Mouse (Mus musculus) liver, embryonic 16.5 days (tissue): ENCODE measurements around the gene Ube2l3. TPM values are rescaled to one million over a fixed set of nuclear protein-coding genes. Genes with fewer than 3 reads are reported as not detected.
A peak's percentile ranks its signal among the peaks of the same experiment; 100 is the strongest.

Experiments used
- ATAC-seq: fragments of 200-750 bp; cut with Nextera tagmentation; 2 replicates; pipeline ENCODE4 v1.8.0; 2017; ENCODE audit warnings: low read depth, mild to moderate bottlenecking, moderate number of reproducible peaks, moderate library complexity
- H3K27ac ChIP-seq: fragments of 300-500 bp; sonication (generic); 2 replicates; pipeline ENCODE4 v1.5.1; 2014; ENCODE audit warnings: mild to moderate bottlenecking, low read length
- H3K27me3 ChIP-seq: fragments of 300-500 bp; sonication (generic); 2 replicates; pipeline ENCODE4 v1.6.1; 2014; ENCODE audit warnings: low read depth, low read length, mixed read lengths; ENCODE audit not compliant: control insufficient read depth, insufficient read depth
- H3K36me3 ChIP-seq: fragments of 300-500 bp; sonication (generic); 2 replicates; pipeline ENCODE4 v1.6.1; 2014; ENCODE audit warnings: mild to moderate bottlenecking; ENCODE audit not compliant: control insufficient read depth, insufficient read depth
- H3K4me1 ChIP-seq: fragments of 300-500 bp; sonication (generic); 2 replicates; pipeline ENCODE4 v1.6.1; 2014; ENCODE audit warnings: low read depth, low read length, mixed read lengths; ENCODE audit not compliant: control insufficient read depth
- H3K4me2 ChIP-seq: fragments of 300-500 bp; sonication (generic); 2 replicates; pipeline ENCODE4 v1.6.1; 2014; ENCODE audit warnings: low read depth, low read length, mixed read lengths
- H3K4me3 ChIP-seq: fragments of 300-500 bp; sonication (generic); 2 replicates; pipeline ENCODE4 v1.5.1; 2014; ENCODE audit warnings: low read depth, mild to moderate bottlenecking, low read length
- H3K9ac ChIP-seq: fragments of 300-500 bp; sonication (generic); 2 replicates; pipeline ENCODE4 v1.6.1; 2014; ENCODE audit warnings: low read depth, low read length
- H3K9me3 ChIP-seq: fragments of 300-500 bp; sonication (generic); replicated peaks from 2 replicates; pipeline ENCODE4 v1.6.1; 2016; ENCODE audit warnings: low read length; ENCODE audit not compliant: control insufficient read depth
- WGBS: fragments of 180-500 bp; shearing (Covaris S2); extraction: QIAGEN DNeasy Blood & Tissue Kit; methylation state at CpG from one replicate; pipeline ENCODE4 v1.1.7; 2014; ENCODE audit not compliant: insufficient replicate concordance; 5-methylcytosine and 5-hydroxymethylcytosine counted together
- polyA plus RNA-seq: library from polyadenylated mRNA; unstranded; fragments of >200 nt; fragmentation: Nextera tagmentation; extraction: Ambion mirVana; gene quantifications from 2 replicates; pipeline ENCODE4 v1.2.1, GENCODE M21; 2015

The Ube2l3 gene
- polyA plus RNA-seq, 1 experiment from 2014 or later: 164 TPM

- H3K4me1 ChIP-seq: peaks cover 15% of the 10 kb centered on the region
- no peaks in the 10 kb centered on the region for H3K36me3 ChIP-seq
- no peak within 1 kb of the TSS for H3K9ac ChIP-seq
- no peak for ATAC-seq
- WGBS: 34% methylated on average over 7 of the region's 7 CpGs
- no peaks in the 10 kb centered on the region for H3K9me3 ChIP-seq
- H3K4me2 ChIP-seq: no peak within 1 kb of the TSS
- no peak within 1 kb of the TSS for H3K4me3 ChIP-seq
- no peak within 1 kb of the TSS for H3K27ac ChIP-seq
- H3K27me3 ChIP-seq: no peaks in the 10 kb centered on the region
Measured at GRCm38 (mm10) chr16:17144339-17144738, 58.1 kb downstream of the Ube2l3 start, which contains the start of gene Ydjc. Ydjc (plus strand) TSS chr16:17144621.

- Histone ChIP-seq H3K27me3 (no peaks in the 10 kb centered on the region), H3K36me3 (no peaks in the 10 kb centered on the region), H3K4me1 (no peaks in the 10 kb centered on the region; the same call in 1 of the 2 replicates), H3K9ac (no peak overlapping the region), H3K27ac (no peak overlapping the region), H3K4me3 (no peak overlapping the region), H3K9me3 (no peaks in the 10 kb centered on the region), H3K4me2 (no peak overlapping the region)
- ATAC-seq: no peak
- WGBS: 70% methylated on average over 15 of the region's 15 CpGs
Measured at GRCm38 (mm10) chr16:17137355-17137754, 65.1 kb downstream of the Ube2l3 start.

GRCm38 (mm10) chr16:17132906-17133200, 69.6 kb downstream of the Ube2l3 start:
- H3K9me3 ChIP-seq: no peaks in the 10 kb centered on the region
- ATAC-seq: no peak
- 40% methylated on average over 7 of the region's 7 CpGs for WGBS
- no peaks in the 10 kb centered on the region for H3K36me3 ChIP-seq
- H3K27ac ChIP-seq: no peak overlapping the region
- peak overlapping the region; percentile 66 for H3K9ac ChIP-seq
- H3K4me2 ChIP-seq: peak overlapping the region; percentile 100
- H3K4me3 ChIP-seq: peak overlapping the region; percentile 93
- H3K4me1 ChIP-seq: peaks cover 9% of the 10 kb centered on the region
- no peaks in the 10 kb centered on the region for H3K27me3 ChIP-seq

- no peaks in the 10 kb centered on the region for H3K36me3 ChIP-seq
- peaks cover 9% of the 10 kb centered on the region for H3K4me1 ChIP-seq
- whole genome bisulfite sequencing: under 1% methylated on average over 47 of the region's 47 CpGs
- peak; percentile 99 for ATAC-seq
- peak within 1 kb of the TSS; percentile 93 for H3K4me3 ChIP-seq
- no peaks in the 10 kb centered on the region for H3K9me3 ChIP-seq
- H3K27ac ChIP-seq: peak within 1 kb of the TSS; percentile 62
- peak within 1 kb of the TSS; percentile 82 for H3K9ac ChIP-seq
- no peaks in the 10 kb centered on the region for H3K27me3 ChIP-seq
- peak within 1 kb of the TSS; percentile 100 for H3K4me2 ChIP-seq
Measured at GRCm38 (mm10) chr16:17132089-17132905, 70.2 kb downstream of the Ube2l3 start, which contains the start of gene Sdf2l1. Sdf2l1 (minus strand) TSS chr16:17132383.

- no peak for ATAC-seq
- H3K27ac ChIP-seq: peak overlapping the region; percentile 62
Measured at GRCm38 (mm10) chr16:17131191-17132088, 71.0 kb downstream of the Ube2l3 start.

GRCm38 (mm10) chr16:17127292-17127691, 75.2 kb downstream of the Ube2l3 start:
- no peaks in the 10 kb centered on the region for H3K9me3 ChIP-seq
- no peak for ATAC-seq
- no peaks in the 10 kb centered on the region for H3K36me3 ChIP-seq
- no peaks in the 10 kb centered on the region for H3K27me3 ChIP-seq
- 88% methylated on average over 1 of the region's 1 CpGs for WGBS
- H3K27ac ChIP-seq: no peak overlapping the region
- H3K4me2 ChIP-seq: no peak overlapping the region
- H3K4me1 ChIP-seq: peaks cover 25% of the 10 kb centered on the region
- H3K4me3 ChIP-seq: no peak overlapping the region
- H3K9ac ChIP-seq: no peak overlapping the region

More at GRCm38 (mm10) chr16:17131191-17132088, 71.0 kb downstream of the Ube2l3 start:
- Histone ChIP-seq H3K27me3 (no peaks in the 10 kb centered on the region), H3K9me3 (no peaks in the 10 kb centered on the region), H3K4me3 (peak overlapping the region; percentile 93), H3K36me3 (no peaks in the 10 kb centered on the region), H3K9ac (peak overlapping the region; percentile 82), H3K4me1 (peaks cover 9% of the 10 kb centered on the region), H3K4me2 (peak overlapping the region; percentile 100)
- 2% methylated on average over 43 of the region's 43 CpGs for WGBS

- Histone ChIP-seq H3K9ac (peak within 1 kb of the TSS; percentile 66), H3K9me3 (no peaks in the 10 kb centered on the region), H3K27ac (peak within 1 kb of the TSS; percentile 55; the same call in 1 of the 2 replicates), H3K27me3 (no peaks in the 10 kb centered on the region), H3K4me3 (peak within 1 kb of the TSS; percentile 60), H3K36me3 (no peaks in the 10 kb centered on the region), H3K4me2 (peak within 1 kb of the TSS; percentile 91), H3K4me1 (peaks cover 16% of the 10 kb centered on the region)
- ATAC-seq: peak; percentile 99
- under 1% methylated on average over 25 of the region's 25 CpGs for WGBS
Measured at GRCm38 (mm10) chr16:17124871-17125520, 77.5 kb downstream of the Ube2l3 start, which contains the start of gene 2610318N02Rik. 2610318N02Rik (minus strand) TSS chr16:17125167.

- no peak overlapping the region for H3K27ac ChIP-seq
- H3K4me3 ChIP-seq: peak overlapping the region; percentile 60
- ATAC-seq: no peak
- peak overlapping the region; percentile 91 for H3K4me2 ChIP-seq
- H3K4me1 ChIP-seq: peaks cover 16% of the 10 kb centered on the region
- no peaks in the 10 kb centered on the region for H3K9me3 ChIP-seq
- no peaks in the 10 kb centered on the region for H3K36me3 ChIP-seq
- WGBS: 7% methylated on average over 22 of the region's 22 CpGs
- peak overlapping the region; percentile 66 for H3K9ac ChIP-seq
- no peaks in the 10 kb centered on the region for H3K27me3 ChIP-seq
Measured at GRCm38 (mm10) chr16:17124119-17124870, 78.2 kb downstream of the Ube2l3 start.
